Mouse (Mus musculus): ENCODE data around the gene Chmp2b. TPM values are rescaled to one million over a fixed set of nuclear protein-coding genes. Genes with fewer than 3 reads are reported as not detected.

The Chmp2b gene
- polyA plus RNA-seq, 1 experiment from 2014 or later = 91.9 TPM

Other genes starting within 250 kb of the Chmp2b start
- gene Pou1f1, start 42.2 kb downstream of the Chmp2b start, polyA plus RNA-seq (2014; fragmentation: Nextera tagmentation; extraction: Ambion mirVana) = not detected in 2 replicates